Mouse (Mus musculus) heart, adult 2 months (tissue): ENCODE measurements at regions not wholly inside any gene's neighbourhood (a gene's known extent, or its start where the extent isn't known, plus 50 kb on each side); places are given as distances from the start of the nearest gene placed in this dataset.

Experiments
- CTCF ChIP-seq: fragments of 200-600 bp; IDR thresholded peaks from 2 replicates; pipeline ENCODE4 v1.8.1; 2022; ENCODE audit warnings: antibody characterized with exemption, mild to moderate bottlenecking, moderate library complexity
- EP300 ChIP-seq: fragments of 200-500 bp; IDR thresholded peaks from 2 replicates; pipeline ENCODE4 v1.6.1; 2011; ENCODE audit warnings: low read depth, low read length, control low read depth; ENCODE audit not compliant: insufficient read depth
- POLR2A ChIP-seq: fragments of 200-500 bp; IDR thresholded peaks from 2 replicates; pipeline ENCODE4 v1.6.1; 2011; ENCODE audit warnings: mild to moderate bottlenecking, low read depth, low read length, control low read depth; ENCODE audit not compliant: insufficient read depth

DNA sequence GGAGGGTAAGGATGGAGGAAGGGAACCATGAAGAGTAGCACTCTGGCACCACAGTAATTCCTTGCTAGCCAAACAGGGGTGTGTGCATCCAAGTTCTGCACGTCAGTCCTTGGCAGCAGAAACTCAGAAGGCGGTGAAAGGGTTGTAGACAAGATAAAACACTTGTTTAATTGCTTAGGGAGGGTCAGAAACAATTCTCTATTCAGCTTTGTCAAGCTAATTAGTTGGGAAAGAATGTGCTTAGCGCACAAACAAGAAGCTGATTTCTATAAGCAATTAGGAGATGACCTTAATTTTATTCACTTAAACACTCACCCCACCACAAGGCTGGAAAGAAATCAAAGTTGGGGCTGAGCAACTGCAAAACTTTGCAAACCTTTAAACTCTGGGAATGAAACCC, 491.7 kb upstream of the Ercc4 start:
- TF ChIP-seq POLR2A (no peak), CTCF (no peak), EP300 (no peak)
